Mouse (Mus musculus): Measurements from ENCODE around the gene Abca3.

DNA sequence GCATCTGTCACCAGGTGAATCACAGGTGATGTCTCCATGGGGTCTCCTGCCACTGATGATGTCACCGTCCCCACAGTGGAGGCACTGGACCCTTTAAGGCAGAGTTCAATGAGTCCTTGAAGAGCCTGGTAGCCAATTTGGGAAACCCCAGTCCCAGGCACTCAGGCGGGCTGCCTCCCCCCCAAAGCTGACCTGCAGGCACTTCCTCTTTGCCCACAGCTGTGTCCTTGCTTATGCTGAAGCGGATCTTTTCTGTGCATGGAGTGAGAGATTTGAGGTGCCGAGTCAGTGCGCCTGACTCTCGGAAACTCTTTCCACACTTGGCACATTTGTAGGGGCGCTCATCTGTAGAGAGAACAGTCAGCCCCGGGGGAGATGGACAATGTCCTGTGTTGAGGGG is 94.8 kb downstream of the Abca3 start:
- TF ChIP-seq CTCF (IDR thresholded peaks at IDR 0.05; ENCODE audit: extremely low read depth, insufficient read depth, low read length) = no peak
- no peak for TF ChIP-seq POLR2A (IDR thresholded peaks at IDR 0.05; ENCODE audit: extremely low read depth, insufficient read depth, low read length)
